Mouse (Mus musculus): ENCODE results near the gene Hcst. TPM values are rescaled to one million over a fixed set of nuclear protein-coding genes. Genes with fewer than 3 reads are reported as not detected.

Hcst gene
- polyA plus RNA-seq, 1 experiment from 2014 or later = 0.53 TPM

- Histone ChIP-seq H3K4me3 (ENCODE audit: low read depth, low read length) (no peak overlapping the region), H3K27ac (ENCODE audit: low read depth, low read length) (no peak overlapping the region), H3K36me3 (ENCODE audit: control insufficient read depth, insufficient read depth, low read length) (no peaks in the 10 kb centered on the region), H3K4me2 (no peak overlapping the region), H3K27me3 (ENCODE audit: control insufficient read depth, insufficient read depth, low read length) (no peaks in the 10 kb centered on the region), H3K9ac (ENCODE audit: low read depth, low read length) (no peak overlapping the region), H3K4me1 (ENCODE audit: control insufficient read depth, insufficient read depth, low read length) (no peaks in the 10 kb centered on the region), H3K9me3 (replicated peaks; ENCODE audit: control insufficient read depth, low read length) (no peaks in the 10 kb centered on the region)
- ATAC-seq (replicated peaks; ENCODE audit: insufficient number of reproducible peaks, low FRiP score, low TSS enrichment) = no peak
- 55% methylated on average over 2 of the region's 2 CpGs for WGBS (ENCODE audit: insufficient replicate concordance)
Measured at GRCm38 (mm10) chr7:30409789-30410188, 9.9 kb downstream of the Hcst start.

GRCm38 (mm10) chr7:30408639-30409038, 11.0 kb downstream of the Hcst start:
- Histone ChIP-seq H3K27ac (ENCODE audit: low read depth, low read length) (no peak overlapping the region), H3K36me3 (ENCODE audit: control insufficient read depth, insufficient read depth, low read length) (no peaks in the 10 kb centered on the region), H3K9ac (ENCODE audit: low read depth, low read length) (no peak overlapping the region), H3K9me3 (replicated peaks; ENCODE audit: control insufficient read depth, low read length) (no peaks in the 10 kb centered on the region), H3K4me2 (no peak overlapping the region), H3K4me3 (ENCODE audit: low read depth, low read length) (no peak overlapping the region), H3K27me3 (ENCODE audit: control insufficient read depth, insufficient read depth, low read length) (no peaks in the 10 kb centered on the region), H3K4me1 (ENCODE audit: control insufficient read depth, insufficient read depth, low read length) (no peaks in the 10 kb centered on the region)
- ATAC-seq (replicated peaks; ENCODE audit: insufficient number of reproducible peaks, low FRiP score, low TSS enrichment) = no peak
- WGBS (ENCODE audit: insufficient replicate concordance) = 65% methylated on average over 3 of the region's 3 CpGs

DNA sequence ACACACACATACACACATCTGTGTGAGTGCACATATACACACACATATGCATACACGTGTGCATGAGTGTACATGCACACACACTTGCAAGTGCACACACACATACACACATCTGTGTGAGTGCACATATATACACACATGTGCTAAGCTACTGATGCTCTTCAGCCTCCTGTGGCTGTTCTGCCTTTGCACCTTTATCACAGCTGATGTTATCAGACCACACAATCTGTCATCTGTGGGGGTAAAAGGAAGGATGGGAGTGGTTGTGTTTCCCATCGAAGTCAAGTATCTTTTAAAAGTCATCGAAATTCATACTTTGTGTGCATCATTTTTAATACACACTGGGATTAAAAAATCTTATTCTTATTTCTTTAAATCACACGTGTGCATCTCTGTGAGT, 17.3 kb downstream of the Hcst start:
- Histone ChIP-seq H3K27ac (ENCODE audit: low read depth, low read length) (no peak overlapping the region), H3K36me3 (ENCODE audit: control insufficient read depth, insufficient read depth, low read length) (no peaks in the 10 kb centered on the region), H3K4me2 (no peak overlapping the region), H3K4me1 (ENCODE audit: control insufficient read depth, insufficient read depth, low read length) (no peaks in the 10 kb centered on the region), H3K27me3 (ENCODE audit: control insufficient read depth, insufficient read depth, low read length) (no peaks in the 10 kb centered on the region), H3K9me3 (replicated peaks; ENCODE audit: control insufficient read depth, low read length) (no peaks in the 10 kb centered on the region), H3K4me3 (ENCODE audit: low read depth, low read length) (no peak overlapping the region), H3K9ac (ENCODE audit: low read depth, low read length) (no peak overlapping the region)
- no peak for ATAC-seq (replicated peaks; ENCODE audit: insufficient number of reproducible peaks, low FRiP score, low TSS enrichment)
- 58% methylated on average over 4 of the region's 4 CpGs for WGBS (ENCODE audit: insufficient replicate concordance)

GRCm38 (mm10) chr7:30399671-30400070, 20.0 kb downstream of the Hcst start:
- Histone ChIP-seq H3K27me3 (ENCODE audit: control insufficient read depth, insufficient read depth, low read length) (no peaks in the 10 kb centered on the region), H3K9me3 (replicated peaks; ENCODE audit: control insufficient read depth, low read length) (no peaks in the 10 kb centered on the region), H3K4me1 (ENCODE audit: control insufficient read depth, insufficient read depth, low read length) (no peaks in the 10 kb centered on the region), H3K36me3 (ENCODE audit: control insufficient read depth, insufficient read depth, low read length) (no peaks in the 10 kb centered on the region), H3K4me2 (no peak overlapping the region), H3K9ac (ENCODE audit: low read depth, low read length) (no peak overlapping the region), H3K4me3 (ENCODE audit: low read depth, low read length) (no peak overlapping the region), H3K27ac (ENCODE audit: low read depth, low read length) (no peak overlapping the region)
- no peak for ATAC-seq (replicated peaks; ENCODE audit: insufficient number of reproducible peaks, low FRiP score, low TSS enrichment)
- 48% methylated on average over 7 of the region's 7 CpGs for WGBS (ENCODE audit: insufficient replicate concordance)

DNA sequence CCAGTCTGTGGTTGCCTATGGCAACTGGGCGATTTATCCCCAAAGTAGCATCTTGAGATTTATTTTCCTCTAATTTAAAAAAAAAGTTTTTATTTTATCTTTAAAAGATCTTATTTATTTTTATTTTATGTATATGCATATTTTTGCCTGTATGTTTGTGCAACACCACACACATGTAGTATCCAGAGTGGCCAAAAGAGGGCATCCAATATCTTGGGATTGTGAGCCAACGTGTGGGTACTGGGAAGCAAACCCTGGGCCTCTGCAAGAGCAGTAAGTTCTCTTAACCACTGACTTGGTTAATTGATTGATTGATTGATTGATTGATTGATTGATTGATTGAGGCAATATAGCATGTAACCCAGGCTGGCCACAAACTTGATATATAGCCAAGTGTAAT, 24.8 kb downstream of the Hcst start:
- Histone ChIP-seq H3K4me1 (ENCODE audit: control insufficient read depth, insufficient read depth, low read length) (no peaks in the 10 kb centered on the region), H3K9me3 (replicated peaks; ENCODE audit: control insufficient read depth, low read length) (no peaks in the 10 kb centered on the region), H3K4me2 (no peak overlapping the region), H3K4me3 (ENCODE audit: low read depth, low read length) (no peak overlapping the region), H3K27me3 (ENCODE audit: control insufficient read depth, insufficient read depth, low read length) (no peaks in the 10 kb centered on the region), H3K27ac (ENCODE audit: low read depth, low read length) (no peak overlapping the region), H3K9ac (ENCODE audit: low read depth, low read length) (no peak overlapping the region), H3K36me3 (ENCODE audit: control insufficient read depth, insufficient read depth, low read length) (no peaks in the 10 kb centered on the region)
- ATAC-seq (replicated peaks; ENCODE audit: insufficient number of reproducible peaks, low FRiP score, low TSS enrichment) = no peak
- 35% methylated on average over 2 of the region's 2 CpGs for WGBS (ENCODE audit: insufficient replicate concordance)

DNA sequence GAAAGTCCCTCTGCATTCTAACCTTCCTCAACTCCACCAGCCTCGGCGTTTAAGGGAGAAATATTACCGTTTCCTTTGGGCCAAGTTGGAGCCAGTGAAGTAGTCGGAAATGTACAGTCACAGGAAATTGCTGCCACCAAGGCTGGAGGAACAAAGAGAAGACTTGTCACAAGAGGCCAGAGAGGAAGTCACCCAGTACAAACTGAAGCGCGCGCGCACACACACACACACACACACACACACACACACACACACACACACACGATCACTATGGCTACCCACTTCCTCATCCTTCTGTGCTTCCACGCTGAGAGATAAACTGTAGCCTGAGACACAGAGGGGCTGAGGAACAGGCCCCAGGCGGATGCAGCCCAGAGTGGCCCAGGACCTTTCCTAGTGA, 25.3 kb downstream of the Hcst start:
- 42% methylated on average over 11 of the region's 11 CpGs for WGBS (ENCODE audit: insufficient replicate concordance)
- Histone ChIP-seq H3K9ac (ENCODE audit: low read depth, low read length) (no peak overlapping the region), H3K9me3 (replicated peaks; ENCODE audit: control insufficient read depth, low read length) (no peaks in the 10 kb centered on the region), H3K27ac (ENCODE audit: low read depth, low read length) (peak overlapping the region; percentile 83), H3K27me3 (ENCODE audit: control insufficient read depth, insufficient read depth, low read length) (no peaks in the 10 kb centered on the region), H3K4me1 (ENCODE audit: control insufficient read depth, insufficient read depth, low read length) (no peaks in the 10 kb centered on the region), H3K4me3 (ENCODE audit: low read depth, low read length) (no peak overlapping the region), H3K4me2 (peak overlapping the region; percentile 16; the same call in 1 of the 2 replicates), H3K36me3 (ENCODE audit: control insufficient read depth, insufficient read depth, low read length) (no peaks in the 10 kb centered on the region)
- peak; percentile 67 for ATAC-seq (replicated peaks; ENCODE audit: insufficient number of reproducible peaks, low FRiP score, low TSS enrichment)

- H3K9ac ChIP-seq (ENCODE audit: low read depth, low read length) = no peak overlapping the region
- no peaks in the 10 kb centered on the region for H3K36me3 ChIP-seq (ENCODE audit: control insufficient read depth, insufficient read depth, low read length)
- no peak overlapping the region for H3K4me2 ChIP-seq
- ATAC-seq (replicated peaks; ENCODE audit: insufficient number of reproducible peaks, low FRiP score, low TSS enrichment) = no peak
- 83% methylated on average over 4 of the region's 4 CpGs for WGBS (ENCODE audit: insufficient replicate concordance)
- H3K4me3 ChIP-seq (ENCODE audit: low read depth, low read length) = no peak overlapping the region
- H3K27me3 ChIP-seq (ENCODE audit: control insufficient read depth, insufficient read depth, low read length) = no peaks in the 10 kb centered on the region
- H3K9me3 ChIP-seq (replicated peaks; ENCODE audit: control insufficient read depth, low read length) = no peaks in the 10 kb centered on the region
- H3K4me1 ChIP-seq (ENCODE audit: control insufficient read depth, insufficient read depth, low read length) = no peaks in the 10 kb centered on the region
- H3K27ac ChIP-seq (ENCODE audit: low read depth, low read length) = peak overlapping the region; percentile 83
Measured at GRCm38 (mm10) chr7:30393631-30394030, 26.0 kb downstream of the Hcst start.

- peak overlapping the region; percentile 83; the same call in 1 of the 2 replicates for H3K27ac ChIP-seq (ENCODE audit: low read depth, low read length)
- no peaks in the 10 kb centered on the region for H3K27me3 ChIP-seq (ENCODE audit: control insufficient read depth, insufficient read depth, low read length)
- WGBS (ENCODE audit: insufficient replicate concordance) = 69% methylated on average over 4 of the region's 4 CpGs
- no peaks in the 10 kb centered on the region for H3K9me3 ChIP-seq (replicated peaks; ENCODE audit: control insufficient read depth, low read length)
- no peak overlapping the region for H3K4me2 ChIP-seq
- H3K36me3 ChIP-seq (ENCODE audit: control insufficient read depth, insufficient read depth, low read length) = no peaks in the 10 kb centered on the region
- H3K4me3 ChIP-seq (ENCODE audit: low read depth, low read length) = no peak overlapping the region
- H3K4me1 ChIP-seq (ENCODE audit: control insufficient read depth, insufficient read depth, low read length) = no peaks in the 10 kb centered on the region
- no peak overlapping the region for H3K9ac ChIP-seq (ENCODE audit: low read depth, low read length)
- no peak for ATAC-seq (replicated peaks; ENCODE audit: insufficient number of reproducible peaks, low FRiP score, low TSS enrichment)
Measured at GRCm38 (mm10) chr7:30392746-30393520, 26.7 kb downstream of the Hcst start.

GRCm38 (mm10) chr7:30384106-30384505, 35.5 kb downstream of the Hcst start:
- H3K9ac ChIP-seq (ENCODE audit: low read depth, low read length) = no peak overlapping the region
- no peaks in the 10 kb centered on the region for H3K4me1 ChIP-seq (ENCODE audit: control insufficient read depth, insufficient read depth, low read length)
- no peaks in the 10 kb centered on the region for H3K9me3 ChIP-seq (replicated peaks; ENCODE audit: control insufficient read depth, low read length)
- ATAC-seq (replicated peaks; ENCODE audit: insufficient number of reproducible peaks, low FRiP score, low TSS enrichment) = no peak
- H3K4me3 ChIP-seq (ENCODE audit: low read depth, low read length) = no peak overlapping the region
- no peaks in the 10 kb centered on the region for H3K36me3 ChIP-seq (ENCODE audit: control insufficient read depth, insufficient read depth, low read length)
- H3K27ac ChIP-seq (ENCODE audit: low read depth, low read length) = no peak overlapping the region
- no peak overlapping the region for H3K4me2 ChIP-seq
- 72% methylated on average over 9 of the region's 9 CpGs for WGBS (ENCODE audit: insufficient replicate concordance)
- no peaks in the 10 kb centered on the region for H3K27me3 ChIP-seq (ENCODE audit: control insufficient read depth, insufficient read depth, low read length)

Data from heart, embryonic 11.5 days (tissue).